Mouse (Mus musculus) ES-E14 (cell line): ENCODE measurements at regions not wholly inside any gene's neighbourhood (a gene's known extent, or its start where the extent isn't known, plus 50 kb on each side); places are given as distances from the start of the nearest gene placed in this dataset.
"Not testable (repeated sequence)": the region's sequence is repeated elsewhere in the genome, so short reads cannot be mapped to it uniquely, and the experiment has no call there.

Experiments
- CHD2 ChIP-seq: IDR thresholded peaks from 2 replicates; pipeline ENCODE4 v1.6.1; 2014; ENCODE audit warnings: mild to moderate bottlenecking, low read depth, low read length, inconsistent platforms
- HCFC1 ChIP-seq: IDR thresholded peaks from 2 replicates; pipeline ENCODE4 v1.6.1; 2012; ENCODE audit warnings: low read length, inconsistent platforms, borderline replicate concordance; ENCODE audit not compliant: insufficient read depth
- MAFK ChIP-seq: IDR thresholded peaks from 2 replicates; pipeline ENCODE4 v1.6.1; 2014; ENCODE audit warnings: mild to moderate bottlenecking, low read depth, low read length, inconsistent platforms; ENCODE audit not compliant: insufficient read depth
- ZC3H11A ChIP-seq: IDR thresholded peaks from 2 replicates; pipeline ENCODE4 v1.6.1; 2012; ENCODE audit warnings: low read depth, mild to moderate bottlenecking, inconsistent platforms, low read length, borderline replicate concordance
- ZNF384 ChIP-seq: IDR thresholded peaks from 2 replicates; pipeline ENCODE4 v1.6.1; 2012; ENCODE audit warnings: low read depth, low read length, inconsistent platforms

GRCm38 (mm10) chr19:51296631-51297030 lies 618.2 kb upstream of the Sorcs1 start:
- TF ChIP-seq ZC3H11A, MAFK, HCFC1, CHD2, ZNF384: not testable (repeated sequence)
